Mouse (Mus musculus): ENCODE measurements around the gene Eif2s2.

Eif2s2 gene

DNA sequence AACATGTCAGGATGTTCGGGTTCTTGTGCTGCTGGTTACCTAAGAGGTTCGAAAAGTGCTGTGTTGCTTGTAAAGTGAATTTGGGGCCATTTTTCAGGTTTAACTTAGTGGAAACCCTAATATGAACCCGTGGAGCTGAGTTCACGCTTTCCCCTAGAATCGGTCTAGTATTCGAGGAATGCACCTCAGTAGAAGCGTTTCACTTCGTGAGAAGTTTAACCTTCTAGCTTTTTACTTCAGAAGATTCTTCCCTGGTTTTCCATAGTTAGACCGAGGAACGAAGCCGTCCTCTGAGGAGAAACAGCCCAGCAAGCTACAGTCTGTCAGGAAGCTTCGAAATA, 280 bp upstream of the Eif2s2 start:
- no peak for DNase-seq

DNA sequence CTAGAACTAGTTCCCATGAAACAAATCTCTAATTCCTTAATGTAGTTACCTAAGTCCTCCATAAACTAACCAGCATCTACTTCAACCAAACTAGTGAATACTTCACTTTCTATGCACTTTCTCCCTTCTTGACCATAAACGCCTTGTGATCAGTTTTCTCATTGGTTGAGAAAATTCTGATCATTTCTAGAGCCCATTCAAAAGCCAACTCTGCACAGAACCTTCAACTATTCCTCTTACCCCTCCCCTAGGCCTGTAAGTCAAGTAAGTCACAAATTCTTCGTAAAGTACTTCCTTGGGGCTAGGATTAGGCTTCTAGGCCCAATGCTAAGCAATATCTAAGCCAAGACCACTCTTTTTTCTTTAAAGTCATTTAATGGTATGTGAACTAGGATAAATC, 1.1 kb downstream of the Eif2s2 start:
- DNase-seq = no peak

DNA sequence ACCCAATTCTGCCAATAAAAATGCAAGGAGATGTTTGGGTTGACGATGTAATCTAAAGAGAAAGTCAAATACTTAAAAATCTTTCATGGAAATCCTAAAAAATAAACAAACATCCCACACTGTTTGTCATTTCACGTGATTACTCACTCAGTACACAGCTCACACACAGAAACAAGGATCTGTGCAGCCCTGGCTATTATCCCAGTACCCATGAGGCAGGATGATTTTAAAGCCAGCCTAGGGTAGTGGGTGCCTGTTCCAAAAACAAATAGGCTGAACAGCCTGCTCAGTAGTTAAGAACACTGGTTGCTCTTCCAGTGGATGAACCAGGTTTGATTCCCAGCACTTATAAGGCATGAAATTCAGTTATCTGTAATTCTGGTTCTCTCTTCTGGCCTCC, 16.1 kb downstream of the Eif2s2 start:
- no peak for DNase-seq

DNA sequence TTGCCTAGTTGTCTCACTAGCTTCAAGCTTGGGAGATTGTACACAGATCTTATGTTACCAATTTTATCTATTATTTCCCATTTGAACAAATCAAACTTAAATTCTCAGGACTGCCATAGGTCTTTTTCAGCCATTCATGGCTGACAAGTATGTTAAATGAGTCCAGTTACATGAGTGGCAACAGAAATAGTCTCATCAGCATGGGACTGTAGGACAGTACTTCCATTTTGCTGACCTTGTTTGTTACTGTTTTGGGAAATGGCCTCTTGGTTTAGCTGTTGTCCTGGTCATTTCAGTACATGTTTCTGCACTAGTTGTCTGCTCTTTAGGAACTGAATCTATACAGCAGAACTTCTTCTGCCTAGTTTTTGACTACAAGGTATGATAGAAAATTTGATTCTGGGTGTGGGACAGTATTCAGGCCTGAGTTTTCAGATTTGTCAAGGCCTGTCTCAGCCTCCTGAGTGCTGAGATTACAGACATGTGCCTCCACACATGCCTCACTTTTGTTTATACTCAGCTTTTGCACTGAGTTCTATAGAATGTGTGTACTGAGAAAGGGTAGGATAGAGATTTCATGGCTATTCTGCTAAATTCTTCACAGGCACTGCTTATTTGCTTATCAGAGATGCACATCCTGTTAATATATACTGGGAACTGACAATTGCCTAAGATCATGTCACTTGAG, 22.6 kb downstream of the Eif2s2 start:
- DNase-seq = no peak

DNA sequence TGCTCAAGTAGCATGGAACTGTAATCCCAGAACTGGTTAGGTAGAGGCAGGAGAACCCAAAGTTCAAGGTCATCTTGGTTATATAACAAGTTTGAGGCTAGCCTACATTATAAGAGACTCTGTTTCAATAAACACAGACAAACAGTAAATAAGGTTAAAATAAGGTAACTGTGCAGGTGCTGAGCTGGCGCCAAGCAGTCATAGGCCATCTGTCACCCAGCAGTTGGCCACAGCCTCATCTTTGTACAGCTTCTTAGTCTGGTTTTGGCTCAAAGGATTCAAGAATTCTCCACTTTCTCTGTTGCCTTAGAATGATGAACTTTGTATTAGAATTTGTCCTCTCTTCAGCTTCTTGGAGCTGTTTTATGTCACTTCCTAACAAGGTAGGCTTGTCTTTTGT, 24.6 kb downstream of the Eif2s2 start:
- DNase-seq = no peak

DNA sequence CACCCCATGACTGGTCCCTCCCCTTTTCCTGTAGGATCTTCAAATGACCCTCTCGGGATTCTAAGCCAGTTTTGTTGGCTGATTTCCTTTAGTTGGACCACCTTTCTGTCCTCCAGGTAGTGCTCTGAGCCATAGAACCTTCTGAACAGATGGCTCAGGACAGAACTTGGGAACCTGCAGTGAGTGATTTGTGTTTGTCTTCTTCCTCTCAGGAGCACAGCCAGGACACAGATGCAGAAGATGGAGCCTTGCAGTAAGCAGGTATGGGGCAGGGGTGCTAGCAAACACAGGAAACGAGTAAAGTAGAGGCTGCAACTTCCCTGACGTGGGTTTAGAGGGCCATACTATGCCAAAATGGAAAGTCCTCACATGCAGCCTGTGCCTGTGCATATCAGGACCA, 27.0 kb downstream of the Eif2s2 start:
- no peak for DNase-seq

DNA sequence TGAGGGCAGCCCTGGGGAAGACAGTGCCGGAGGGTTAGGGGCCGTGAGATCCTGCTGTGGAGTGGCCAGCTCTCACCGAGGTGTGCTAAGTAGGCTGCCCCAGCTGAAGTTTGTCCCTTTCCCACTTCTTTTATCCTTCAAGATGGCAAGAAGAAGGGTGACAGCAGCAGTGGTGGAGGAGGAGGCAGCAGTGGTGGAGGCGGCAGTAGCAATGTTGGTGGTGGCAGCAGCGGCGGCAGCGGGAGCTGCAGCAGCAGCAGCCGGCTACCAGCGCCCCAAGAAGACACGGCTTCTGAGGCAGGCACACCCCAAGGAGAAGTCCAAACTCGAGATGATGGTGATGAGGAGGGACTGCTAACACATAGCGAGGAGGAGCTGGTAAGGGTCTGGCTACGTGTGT, 29.1 kb downstream of the Eif2s2 start:
- DNase-seq = no peak

DNA sequence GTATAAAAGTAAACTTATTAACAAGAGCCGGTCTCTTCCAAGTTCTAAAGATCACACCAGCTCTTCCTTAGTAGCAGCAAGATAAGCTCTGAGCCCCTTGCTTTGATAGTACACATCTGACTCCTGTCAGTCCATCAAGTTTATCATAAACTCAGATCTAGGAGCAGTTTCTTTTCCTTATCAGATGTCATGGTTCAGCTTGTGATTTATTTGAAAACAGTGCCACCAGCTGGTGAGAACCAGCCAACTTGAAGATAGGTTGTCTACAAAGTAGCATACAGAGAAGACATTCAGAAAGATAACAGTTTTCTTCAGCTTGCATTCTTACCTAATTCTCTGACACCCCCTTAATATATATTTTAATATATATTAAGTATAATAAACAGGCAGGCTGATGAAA, 37.4 kb downstream of the Eif2s2 start:
- DNase-seq = no peak

DNA sequence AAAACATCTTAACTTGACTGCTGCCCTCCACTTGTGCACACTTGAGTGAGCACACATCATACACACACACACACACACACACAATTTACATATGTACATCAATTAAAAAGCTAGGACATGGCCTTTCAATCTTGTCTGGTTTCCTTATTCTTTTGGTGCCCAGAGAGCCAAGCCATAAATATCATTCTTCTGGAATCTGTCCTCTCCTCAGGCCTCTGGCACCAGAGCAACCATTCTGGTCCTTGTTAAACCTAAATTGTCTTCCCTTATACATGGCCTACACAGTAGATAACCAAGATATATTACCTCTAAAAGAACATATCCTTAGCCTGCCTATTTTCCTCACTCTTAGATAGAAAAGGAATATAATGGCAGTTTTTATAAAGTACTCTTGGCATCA, 44.6 kb downstream of the Eif2s2 start:
- no peak for DNase-seq

DNA sequence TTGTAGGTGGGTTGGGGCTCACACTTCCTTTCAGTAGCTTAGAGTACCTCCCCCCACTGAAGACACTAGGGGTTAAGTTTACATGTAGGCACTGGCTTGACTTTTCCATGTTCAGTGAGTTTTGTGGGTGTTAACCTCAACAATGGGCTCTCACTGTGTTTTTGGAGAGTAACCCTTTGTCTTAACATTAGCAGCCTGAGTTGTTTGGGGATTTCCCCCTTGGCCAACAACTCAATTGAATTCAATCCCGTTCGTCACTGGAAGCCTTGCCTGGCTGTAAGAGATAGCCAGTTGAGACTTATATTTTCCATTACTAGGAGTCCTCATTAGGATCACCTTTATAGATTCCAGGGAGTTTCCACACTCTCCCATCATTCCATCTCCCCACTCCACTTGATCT, 56.2 kb downstream of the Eif2s2 start:
- DNase-seq = no peak

DNA sequence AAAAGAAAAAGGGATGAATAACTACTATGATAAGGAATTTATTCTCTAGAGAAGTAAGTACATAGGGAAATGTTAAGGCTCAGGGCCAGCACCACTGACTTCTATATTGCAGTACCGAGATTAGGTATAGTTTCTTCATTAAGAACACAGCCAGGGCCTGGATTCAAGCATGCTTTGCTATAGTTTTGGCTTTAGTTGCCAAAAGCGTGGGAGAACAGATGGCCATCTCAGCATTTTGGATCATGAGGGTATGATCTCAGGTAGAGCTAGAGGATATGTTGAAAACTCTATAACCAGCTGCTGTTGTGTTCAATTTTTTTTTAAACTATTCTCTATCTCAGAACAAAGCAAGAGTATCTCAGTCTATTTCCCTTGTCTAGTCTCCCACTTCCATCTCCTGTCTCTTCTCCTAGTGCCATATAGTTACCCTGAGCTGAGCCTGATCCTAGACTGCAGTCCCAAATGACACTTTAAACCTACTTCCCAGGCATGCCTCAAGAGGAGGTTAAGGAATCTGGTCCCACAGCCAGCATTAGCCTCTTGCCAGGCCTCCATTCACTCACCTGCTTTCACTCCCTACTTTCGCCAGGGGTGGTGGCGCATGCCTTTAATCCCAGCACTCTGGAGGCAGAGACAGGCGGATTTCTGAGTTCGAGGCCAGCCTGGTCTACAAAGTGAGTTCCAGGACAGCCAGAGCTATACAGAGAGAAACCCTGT, 58.4 kb downstream of the Eif2s2 start:
- no peak for DNase-seq

DNA sequence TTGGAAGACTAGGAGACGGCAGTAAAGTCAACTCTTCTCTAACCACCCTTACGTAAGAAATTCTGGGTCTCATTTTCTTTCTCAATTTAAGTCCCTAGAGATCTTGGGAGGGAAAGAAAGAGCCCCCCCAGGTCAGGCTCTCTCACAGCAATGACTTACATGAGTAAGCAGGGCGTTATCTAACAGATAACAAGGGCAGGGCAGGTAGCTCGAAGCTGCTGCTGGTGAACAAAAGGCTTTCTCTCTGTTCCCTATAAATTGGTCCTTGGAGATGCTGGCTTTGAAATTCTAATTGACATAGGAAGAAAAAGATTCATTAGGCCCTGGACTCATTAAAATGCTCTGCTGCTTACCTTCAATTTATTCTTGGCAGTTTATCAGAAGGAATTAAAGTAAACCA, 60.3 kb downstream of the Eif2s2 start:
- no peak for DNase-seq

DNA sequence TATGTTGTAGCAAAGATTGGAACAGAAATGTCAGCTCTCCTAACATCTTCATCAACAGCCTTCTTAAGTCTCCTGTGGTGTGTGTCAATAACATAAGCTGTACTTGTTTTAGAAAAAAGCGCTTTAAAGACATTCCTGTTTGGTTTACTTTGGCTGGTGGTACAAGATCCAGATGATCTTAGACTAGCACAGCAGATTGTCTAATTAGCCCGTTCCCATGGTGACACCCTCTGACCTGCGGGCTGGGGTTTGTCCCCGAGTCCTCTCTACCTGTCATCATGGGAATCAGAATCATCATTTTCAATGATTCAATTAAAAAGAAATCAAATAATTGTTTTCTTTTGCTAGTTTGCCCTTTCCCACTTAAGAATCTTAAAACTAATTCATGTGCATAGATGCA, 65.2 kb downstream of the Eif2s2 start:
- DNase-seq = no peak

DNA sequence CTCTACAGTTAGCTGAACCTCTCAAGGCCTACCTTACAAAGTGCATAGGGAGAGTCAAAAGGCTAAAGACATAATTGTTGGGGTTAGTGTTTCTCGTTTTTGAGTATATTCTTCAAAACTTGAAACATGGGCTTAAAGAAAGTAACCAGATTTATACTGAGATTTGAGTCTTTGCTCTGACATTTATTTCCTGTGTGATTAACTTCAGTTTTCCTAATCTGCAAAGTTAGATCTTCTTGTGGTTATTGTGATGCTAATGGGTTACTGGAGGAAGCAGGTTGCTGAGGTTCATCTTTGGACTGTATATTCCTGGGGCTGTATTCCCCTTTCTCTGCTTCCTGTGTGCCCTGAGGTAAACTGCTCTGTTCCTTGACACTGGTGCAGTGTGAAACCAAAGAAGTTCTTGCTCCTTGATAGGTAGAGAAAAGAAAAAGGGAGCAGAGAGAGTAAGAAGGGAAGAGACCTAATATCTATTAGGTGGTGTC, 66.6 kb downstream of the Eif2s2 start:
- DNase-seq = no peak
